In the genomic region with DNA sequence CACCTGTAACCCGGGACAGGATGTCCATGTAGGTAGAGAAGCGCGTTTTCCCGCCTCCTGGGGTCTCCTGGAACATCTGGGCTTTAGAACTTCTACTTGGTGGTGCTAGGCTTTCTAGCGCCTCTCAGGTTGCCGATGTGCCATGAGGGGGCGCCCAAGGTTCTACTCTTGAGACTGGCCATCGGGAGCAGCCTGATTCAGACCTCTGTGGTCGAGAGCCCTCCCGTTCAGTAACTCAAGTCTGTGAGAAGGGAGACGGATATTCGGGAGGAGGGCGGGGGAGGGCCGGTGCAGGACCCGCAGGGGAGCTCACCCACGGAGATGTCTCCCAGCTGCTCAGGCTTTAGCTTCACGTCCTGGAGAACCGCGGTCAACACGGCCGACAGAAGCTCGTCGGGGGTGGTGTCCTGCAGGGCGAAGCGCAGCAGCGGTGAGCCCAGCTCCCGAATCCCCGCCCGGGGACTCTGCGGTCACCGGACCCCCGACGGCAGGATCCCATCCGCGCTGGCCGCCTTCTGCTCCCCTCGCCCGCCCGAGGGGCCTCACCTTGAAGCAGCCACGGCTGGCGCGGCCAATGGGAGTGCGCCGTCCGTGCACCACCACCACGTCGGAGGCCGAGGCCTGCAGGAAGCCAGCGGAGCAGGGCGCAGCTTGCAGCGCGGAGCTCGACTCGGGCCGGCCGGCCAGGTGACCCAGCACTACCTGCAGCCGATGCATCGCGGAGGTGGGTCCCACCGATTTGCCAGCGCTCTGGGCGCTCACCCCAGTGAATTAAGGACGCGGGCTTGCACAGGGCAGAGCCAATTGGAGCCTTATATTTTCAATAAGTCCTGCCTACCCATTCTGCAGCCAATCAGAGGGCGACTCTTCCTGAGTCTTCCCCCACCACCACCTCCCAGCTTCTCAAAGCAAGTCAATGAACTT, we compare ENCODE assay signal across 8 mouse cellular contexts. TPM values are rescaled to one million over a fixed set of nuclear protein-coding genes. Genes with fewer than 3 reads are reported as not detected.
DNase-seq lines count a peak whose midpoint lies in the region; ATAC-seq lines count a peak whose summit lies in the region.

A gene (minus strand): TSS at position 816 of the 924 bp plus-strand sequence.

- peak; percentile 78 for ATAC-seq in common myeloid progenitor, adult 5-6 weeks (replicated peaks; ENCODE audit: low read depth, poor library complexity, severe bottlenecking)
- peak; percentile 91 for ATAC-seq in hindbrain, embryonic 16.5 days
- ATAC-seq in megakaryocyte, adult 5-6 weeks (ENCODE audit: poor library complexity, severe bottlenecking) = peak; percentile 60; the same call in 1 of the 2 replicates

- under 1% methylated on average over 63 of the region's 65 CpGs for WGBS in hindbrain, embryonic 16.5 days

- peak within 1 kb of the TSS; percentile 61 for H3K4me2 ChIP-seq in hindbrain, embryonic 16.5 days (ENCODE audit: low read length)

- H3K9ac ChIP-seq in hindbrain, embryonic 16.5 days (ENCODE audit: low read depth, low read length) = peak within 1 kb of the TSS; percentile 62

- no peaks in the 10 kb centered on the region for H3K27me3 ChIP-seq in hindbrain, embryonic 16.5 days (replicated peaks; ENCODE audit: control insufficient read depth, insufficient read depth, low read length)

- H3K36me3 ChIP-seq in hindbrain, embryonic 16.5 days (ENCODE audit: control insufficient read depth, insufficient read depth, low read length) = no peaks in the 10 kb centered on the region

- peak; percentile 61 to 78 for DNase-seq in adrenal gland, adult 18-20 months (ENCODE audit: low spot score in 2 of 2)
- DNase-seq in gastrocnemius, adult 8-10 months (ENCODE audit: low spot score in 2 of 2) = peak; percentile 56 to 69
- peak; percentile 63 to 69 for DNase-seq in left cerebral cortex, adult 18-20 months (ENCODE audit: low spot score in 2 of 2)
- peak; percentile 73 to 85 for DNase-seq in right cerebral cortex, postnatal 10 days (ENCODE audit: low spot score in 2 of 2)
- DNase-seq in urinary bladder, postnatal 4 days (ENCODE audit: low spot score in 2 of 2) = peak; percentile 72 to 88

- no peaks in the 10 kb centered on the region for H3K4me1 ChIP-seq in hindbrain, embryonic 16.5 days (ENCODE audit: control insufficient read depth, insufficient read depth, low read depth, low read length)

- no peaks in the 10 kb centered on the region for H3K9me3 ChIP-seq in hindbrain, embryonic 16.5 days (ENCODE audit: control insufficient read depth, low read length)

- H3K27ac ChIP-seq in hindbrain, embryonic 16.5 days (ENCODE audit: low read depth, low read length) = no peak within 1 kb of the TSS

- peak within 1 kb of the TSS; percentile 58 for H3K4me3 ChIP-seq in hindbrain, embryonic 16.5 days (ENCODE audit: low read length)

RNA-seq across cellular contexts. Expression of the gene that starts here (rescaled TPM):
- total RNA-seq in adrenal gland, adult 18-20 months (2021) = 10 to 100 TPM; 18.4 to 21.4 TPM
- not detected in 2 replicates for total RNA-seq in common myeloid progenitor, adult 5-6 weeks (2017)
- total RNA-seq in gastrocnemius, adult 8-10 months (2022) = 1 to 10 TPM in 1 of 4 experiments, under 1 TPM in 3; 0.72 to 1.3 (median 0.81) TPM
- polyA plus RNA-seq in hindbrain, embryonic 16.5 days (2015; fragmentation: Nextera tagmentation; extraction: Ambion mirVana) = 3.7 and 5.1 TPM in 2 replicates
- 1 to 10 TPM; 1.3 to 1.5 TPM for total RNA-seq in left cerebral cortex, adult 18-20 months (2021)
- total RNA-seq in megakaryocyte, adult 5-6 weeks (2015) = 0.34 and 0.78 TPM in 2 replicates
- not detected in 2 replicates for total RNA-seq in megakaryocyte, adult 5-6 weeks (2017)

Comparison
In these comparisons a context has a peak if more than half of its experiments do, and no peak if none do; other contexts are left out.
1. RNA of the gene that starts here (total RNA-seq): 18.4 to 21.4 TPM in adrenal gland, adult 18-20 months; 1.3 to 1.5 TPM in left cerebral cortex, adult 18-20 months, 0.72 to 1.3 TPM in gastrocnemius, adult 8-10 months, 0.34 to 0.78 TPM in megakaryocyte, adult 5-6 weeks and not detected in common myeloid progenitor, adult 5-6 weeks; every median in the first group is over 4 times any median in the second.
2. Peak in ATAC-seq in common myeloid progenitor, adult 5-6 weeks; RNA of the gene not detected or under 1 TPM.
3. Peak in ATAC-seq in megakaryocyte, adult 5-6 weeks; RNA of the gene not detected or under 1 TPM.
4. Peak in every context shown above with its lines, with median percentiles within 50 percentile points of each other: DNase-seq and ATAC-seq.